Comparison of ENCODE assay signal across 22 mouse cellular contexts in genomic region chr2:41472741-41473140, GRCm38 (mm10).
DNase-seq lines count a peak whose midpoint lies in the region; ATAC-seq lines count a peak whose summit lies in the region.
"Had no signal": no experiment of that assay in that cellular context is flagged by ENCODE, and none has a peak within 500 bp of the region (broad histone marks: within the 10 kb centered on the region; RNA-seq: fewer than 3 reads in every experiment).

No protein-coding gene starts in this region.

- DNase-seq in midbrain, embryonic 14.5 days = no peak
- DNase-seq in cerebellum, adult 9-11 months = peak; percentile 57
- no peak for DNase-seq in ovary, postnatal 36 days (ENCODE audit: low spot score)
- no peak for DNase-seq in retina, postnatal 1 day
- DNase-seq in gastrocnemius, postnatal 25 days = no peak
- DNase-seq: adrenal gland, postnatal 14 days; gastrocnemius, postnatal 36 days; kidney, adult 9 months; kidney, postnatal 36 days; layer of hippocampus, adult 9-11 months; right cerebral cortex, postnatal 14 days; thymus, adult 2 months had no signal

- H3K9ac ChIP-seq in midbrain, embryonic 12.5 days (replicated peaks) = no peak overlapping the region
- no peak overlapping the region for H3K9ac ChIP-seq in midbrain, embryonic 14.5 days (replicated peaks; ENCODE audit: low read length)
- H3K9ac ChIP-seq in forebrain, embryonic 15.5 days (replicated peaks) = no peak overlapping the region
- H3K9ac ChIP-seq: limb, embryonic 12.5 days; liver, embryonic 12.5 days; lung, embryonic 15.5 days; midbrain, embryonic 13.5 days had no signal

- ATAC-seq in midbrain, embryonic 12.5 days (ENCODE audit: low FRiP score, low read depth) = peak; percentile 50; the same call in 1 of the 2 replicates
- ATAC-seq in midbrain, embryonic 14.5 days (ENCODE audit: low FRiP score, low TSS enrichment) = no peak
- peak; percentile 31; the same call in 1 of the 2 replicates for ATAC-seq in cerebellum, adult (ENCODE audit: insufficient number of reproducible peaks, low FRiP score, low TSS enrichment)
- 0 out of 2 replicates have a peak, but pooled peaks have one; percentile 42 for ATAC-seq in forebrain, embryonic 15.5 days (replicated peaks)
- ATAC-seq: liver, embryonic 12.5 days; midbrain, embryonic 13.5 days; Patski had no signal

- 66% methylated on average over 2 of the region's 2 CpGs for WGBS in midbrain, embryonic 12.5 days
- 60% methylated on average over 2 of the region's 2 CpGs for WGBS in midbrain, embryonic 14.5 days
- 26% methylated on average over 2 of the region's 2 CpGs for WGBS in forebrain, embryonic 15.5 days

- no peak overlapping the region for H3K4me2 ChIP-seq in midbrain, embryonic 12.5 days (replicated peaks)
- no peak overlapping the region for H3K4me2 ChIP-seq in midbrain, embryonic 14.5 days (ENCODE audit: low read length)
- H3K4me2 ChIP-seq in forebrain, embryonic 15.5 days (replicated peaks) = no peak overlapping the region
- H3K4me2 ChIP-seq: limb, embryonic 12.5 days; liver, embryonic 12.5 days; lung, embryonic 15.5 days; midbrain, embryonic 13.5 days had no signal

- no peak overlapping the region for H3K27ac ChIP-seq in midbrain, embryonic 12.5 days (replicated peaks)
- H3K27ac ChIP-seq in midbrain, embryonic 14.5 days (replicated peaks; ENCODE audit: low read depth, low read length) = no peak overlapping the region
- no peak overlapping the region; the same call in 1 of the 2 replicates for H3K27ac ChIP-seq in forebrain, embryonic 15.5 days (replicated peaks)
- H3K27ac ChIP-seq: hindbrain, embryonic 10.5 days; limb, embryonic 12.5 days; liver, embryonic 12.5 days; lung, embryonic 15.5 days; midbrain, embryonic 13.5 days had no signal

- H3K36me3 ChIP-seq in midbrain, embryonic 12.5 days = no peaks in the 10 kb centered on the region
- H3K36me3 ChIP-seq in midbrain, embryonic 14.5 days (ENCODE audit: control insufficient read depth, insufficient read depth, low read length) = no peaks in the 10 kb centered on the region
- H3K36me3 ChIP-seq in forebrain, embryonic 15.5 days = no peaks in the 10 kb centered on the region
- H3K36me3 ChIP-seq: hindbrain, embryonic 10.5 days; limb, embryonic 12.5 days; liver, embryonic 12.5 days; lung, embryonic 15.5 days; midbrain, embryonic 13.5 days had no signal

- H3K4me1 ChIP-seq in midbrain, embryonic 12.5 days = peaks cover 17% of the 10 kb centered on the region
- peaks cover 8% of the 10 kb centered on the region; the same call in 1 of the 2 replicates for H3K4me1 ChIP-seq in midbrain, embryonic 14.5 days (ENCODE audit: control insufficient read depth, insufficient read depth, low read length)
- H3K4me1 ChIP-seq in forebrain, embryonic 15.5 days = peaks cover 28% of the 10 kb centered on the region
- H3K4me1 ChIP-seq: limb, embryonic 12.5 days; liver, embryonic 12.5 days; lung, embryonic 15.5 days had no signal

- H3K27me3 ChIP-seq in midbrain, embryonic 12.5 days = no peaks in the 10 kb centered on the region
- H3K27me3 ChIP-seq in midbrain, embryonic 14.5 days (ENCODE audit: control insufficient read depth, insufficient read depth, low read length) = no peaks in the 10 kb centered on the region
- no peaks in the 10 kb centered on the region for H3K27me3 ChIP-seq in forebrain, embryonic 15.5 days
- H3K27me3 ChIP-seq: limb, embryonic 12.5 days; liver, embryonic 12.5 days; lung, embryonic 15.5 days; midbrain, embryonic 13.5 days had no signal

- H3K9me3 ChIP-seq in midbrain, embryonic 12.5 days = no peaks in the 10 kb centered on the region
- H3K9me3 ChIP-seq in midbrain, embryonic 14.5 days (ENCODE audit: control insufficient read depth, low read length) = no peaks in the 10 kb centered on the region
- no peaks in the 10 kb centered on the region for H3K9me3 ChIP-seq in forebrain, embryonic 15.5 days
- H3K9me3 ChIP-seq: hindbrain, embryonic 10.5 days; limb, embryonic 12.5 days; liver, embryonic 12.5 days; lung, embryonic 15.5 days; midbrain, embryonic 13.5 days had no signal

- no peak overlapping the region for H3K4me3 ChIP-seq in midbrain, embryonic 12.5 days
- no peak overlapping the region for H3K4me3 ChIP-seq in midbrain, embryonic 14.5 days (replicated peaks; ENCODE audit: low read depth, low read length)
- no peak overlapping the region for H3K4me3 ChIP-seq in forebrain, embryonic 15.5 days
- H3K4me3 ChIP-seq: hindbrain, embryonic 10.5 days; limb, embryonic 12.5 days; liver, embryonic 12.5 days; lung, embryonic 15.5 days; midbrain, embryonic 13.5 days; myocyte had no signal
